Mouse (Mus musculus) ES-E14 (cell line): ENCODE data around the gene B4galt7. TPM values are rescaled to one million over a fixed set of nuclear protein-coding genes. Genes with fewer than 3 reads are reported as not detected.

Source experiments
- DNase-seq: peaks from one replicate; pipeline ENCODE4 v3.0.0-alpha.2; 2013; ENCODE audit warnings: low read depth, low spot score
- H3K27ac ChIP-seq: 2 replicates; pipeline ENCODE4 v1.5.1; 2012; ENCODE audit warnings: low read depth, mild to moderate bottlenecking, low read length, moderate library complexity, mixed read lengths; ENCODE audit not compliant: poor library complexity, insufficient read depth, severe bottlenecking
- H3K36me3 ChIP-seq: 2 replicates; pipeline ENCODE4 v1.6.1; 2012; ENCODE audit warnings: mild to moderate bottlenecking, low read length, moderate library complexity, mixed read lengths; ENCODE audit not compliant: control insufficient read depth, poor library complexity, insufficient read depth, severe bottlenecking
- H3K4me1 ChIP-seq, 2 experiments: fragments of 150-350 bp in 1 of 2; sonication (generic) in 1 of 2; 2 replicates each; pipeline ENCODE4 v1.6.1; 2012; ENCODE audit warnings: low read length in 2 of 2, mild to moderate bottlenecking in 1 of 2, mixed read lengths in 1 of 2; ENCODE audit not compliant: control insufficient read depth in 2 of 2, insufficient read depth in 2 of 2, poor library complexity in 1 of 2
- H3K4me3 ChIP-seq, 2 experiments: fragments of 150-350 bp in 1 of 2; sonication (generic) in 1 of 2; 2 replicates each; pipeline ENCODE4 v1.5.1; 2012; ENCODE audit warnings: low read length in 2 of 2, low read depth in 1 of 2, mild to moderate bottlenecking in 1 of 2, mixed read lengths in 1 of 2; ENCODE audit not compliant: insufficient read depth in 1 of 2, poor library complexity in 1 of 2, severe bottlenecking in 1 of 2
- H3K9ac ChIP-seq: 2 replicates; pipeline ENCODE4 v1.6.1; 2012; ENCODE audit warnings: low read depth, mild to moderate bottlenecking, low read length, mixed read lengths; ENCODE audit not compliant: poor library complexity, insufficient read depth, severe bottlenecking
- H3K9me3 ChIP-seq: fragments of 150-350 bp; sonication (generic); 2 replicates; pipeline ENCODE4 v1.6.1; 2012; ENCODE audit warnings: low read depth, mild to moderate bottlenecking, low read length; ENCODE audit not compliant: control insufficient read depth, insufficient read depth
- CHD2 ChIP-seq: IDR thresholded peaks from 2 replicates; pipeline ENCODE4 v1.6.1; 2014; ENCODE audit warnings: mild to moderate bottlenecking, low read depth, low read length, inconsistent platforms
- HCFC1 ChIP-seq: IDR thresholded peaks from 2 replicates; pipeline ENCODE4 v1.6.1; 2012; ENCODE audit warnings: low read length, inconsistent platforms, borderline replicate concordance; ENCODE audit not compliant: insufficient read depth
- MAFK ChIP-seq: IDR thresholded peaks from 2 replicates; pipeline ENCODE4 v1.6.1; 2014; ENCODE audit warnings: mild to moderate bottlenecking, low read depth, low read length, inconsistent platforms; ENCODE audit not compliant: insufficient read depth
- ZC3H11A ChIP-seq: IDR thresholded peaks from 2 replicates; pipeline ENCODE4 v1.6.1; 2012; ENCODE audit warnings: low read depth, mild to moderate bottlenecking, inconsistent platforms, low read length, borderline replicate concordance
- ZNF384 ChIP-seq: IDR thresholded peaks from 2 replicates; pipeline ENCODE4 v1.6.1; 2012; ENCODE audit warnings: low read depth, low read length, inconsistent platforms
- in situ Hi-C, 2 experiments: fragments of 600-800 bp; cut with MboI; formaldehyde crosslinking; loops; one replicate each; pipeline ENCODE4 v1.15.1; 2025; ENCODE audit warnings: low sequenced_read_pairs in 2 of 2, inconsistent platforms in 1 of 2; ENCODE audit not compliant: unreplicated experiment in 2 of 2
- total RNA-seq: library from RNA; depleted of rRNA; stranded (reverse); fragments of 300-350 nt; gene quantifications from 2 replicates; pipeline ENCODE4 v1.2.3, GENCODE M21; 2012; rRNA removed

Gene B4galt7
- total RNA-seq, 1 experiment = 21.0 TPM

- TF ChIP-seq MAFK (no peak), ZNF384 (no peak)
- Histone ChIP-seq H3K36me3 (peaks cover 52% of the 10 kb centered on the region), H3K4me3 (no peak overlapping the region), H3K4me1 (peaks cover 0 to 2% of the 10 kb centered on the region in 2 experiments; a peak in 1 of 4 replicates), H3K9ac (no peak overlapping the region), H3K9me3 (no peaks in the 10 kb centered on the region), H3K27ac (no peak overlapping the region)
- in situ Hi-C loops = no loop called here
- DNase-seq = peak; percentile 40
Observed at GRCm38 (mm10) chr13:55644525-55644924, 44.8 kb downstream of the B4galt7 start.

- peaks cover 68% of the 10 kb centered on the region for H3K36me3 ChIP-seq
- H3K9ac ChIP-seq = no peak overlapping the region
- no peak for TF ChIP-seq ZNF384
- no peak for TF ChIP-seq CHD2
- no peak for TF ChIP-seq HCFC1
- TF ChIP-seq ZC3H11A = no peak
- no peaks in the 10 kb centered on the region for H3K9me3 ChIP-seq
- H3K4me1 ChIP-seq = no peaks in the 10 kb centered on the region
- H3K4me3 ChIP-seq = no peak overlapping the region
- no peak overlapping the region for H3K27ac ChIP-seq
- in situ Hi-C loops = no loop called here
- DNase-seq = no peak
Observed at GRCm38 (mm10) chr13:55650098-55650497, 50.4 kb downstream of the B4galt7 start.

GRCm38 (mm10) chr13:55650980-55651379 is 51.3 kb downstream of the B4galt7 start:
- no peak for TF ChIP-seq CHD2
- no peak for TF ChIP-seq HCFC1
- no peak for TF ChIP-seq ZC3H11A
- no peak for TF ChIP-seq MAFK
- Histone ChIP-seq H3K4me1 (no peaks in the 10 kb centered on the region), H3K27ac (no peak overlapping the region), H3K36me3 (peaks cover 63% of the 10 kb centered on the region), H3K9me3 (no peaks in the 10 kb centered on the region), H3K4me3 (no peak overlapping the region), H3K9ac (no peak overlapping the region)
- in situ Hi-C loops = no loop called here
- no peak for DNase-seq

Other genes with a start within 250 kb of the B4galt7 start
- 195 and 272 TPM in 2 replicates for gene Lman2, start 237.1 kb upstream of the B4galt7 start, total RNA-seq
- 0.62 and 1.4 TPM in 2 replicates for gene Rgs14, start 230.2 kb upstream of the B4galt7 start, total RNA-seq
- gene Slc34a1, start 201.7 kb upstream of the B4galt7 start, total RNA-seq = not detected in 2 replicates
- gene Pfn3, start 184.7 kb upstream of the B4galt7 start, total RNA-seq = not detected in 2 replicates
- gene F12, start 173.1 kb upstream of the B4galt7 start, total RNA-seq = not detected in 2 replicates
- 74.7 and 132 TPM in 2 replicates for gene Grk6, start 154.8 kb upstream of the B4galt7 start, total RNA-seq
- gene Prr7, start 135.6 kb upstream of the B4galt7 start, total RNA-seq = 2.5 and 5.8 TPM in 2 replicates
- 77.0 and 83.8 TPM in 2 replicates for gene Dbn1, start 111.8 kb upstream of the B4galt7 start, total RNA-seq
- gene Pdlim7, start 86.2 kb upstream of the B4galt7 start, total RNA-seq = 46.7 and 58.2 TPM in 2 replicates
- 0.98 and 1.7 TPM in 2 replicates for gene Dok3, start 70.6 kb upstream of the B4galt7 start, total RNA-seq
- gene Ddx41, start 63.2 kb upstream of the B4galt7 start, total RNA-seq = 85.9 and 120 TPM in 2 replicates
- gene Fam193b, start 28.8 kb upstream of the B4galt7 start, total RNA-seq = 50.8 and 77.5 TPM in 2 replicates
- 363 and 460 TPM in 2 replicates for gene Tmed9, start 26.2 kb upstream of the B4galt7 start, total RNA-seq
- gene Caml, start 23.1 kb downstream of the B4galt7 start, total RNA-seq = 47.8 and 56.3 TPM in 2 replicates
- gene Ddx46, start 35.1 kb downstream of the B4galt7 start, total RNA-seq = 45.5 and 56.4 TPM in 2 replicates
- gene B230219D22Rik, start 93.2 kb downstream of the B4galt7 start, total RNA-seq = 32.1 and 40.0 TPM in 2 replicates
- 56.9 and 61.5 TPM in 2 replicates for gene Txndc15, start 114.8 kb downstream of the B4galt7 start, total RNA-seq
- gene Pcbd2, start 127.5 kb downstream of the B4galt7 start, total RNA-seq = 9.2 and 10.8 TPM in 2 replicates
- gene Catsper3, start 184.7 kb downstream of the B4galt7 start, total RNA-seq = not detected in 2 replicates
- gene Pitx1, start 236.3 kb downstream of the B4galt7 start, total RNA-seq = 0.26 and 1.0 TPM in 2 replicates